Mouse (Mus musculus) cerebral cortex, adult 2 months (tissue): ENCODE results near the gene Timm10b.

Experiments used
- WGBS: fragments of 180-500 bp; shearing (Covaris S2); methylation state at CpG from one replicate; pipeline ENCODE4 v1.1.7; 2018; 5-methylcytosine and 5-hydroxymethylcytosine counted together

The Timm10b gene

GRCm38 (mm10) chr7:105640894-105641255 is 1.0 kb downstream of the Timm10b start:
- under 1% methylated on average over 18 of the region's 18 CpGs for WGBS

- WGBS: 37% methylated on average over 3 of the region's 3 CpGs
Measured at GRCm38 (mm10) chr7:105641936-105642335, 2.1 kb downstream of the Timm10b start.

- 2% methylated on average over 17 of the region's 17 CpGs for WGBS
Measured at GRCm38 (mm10) chr7:105650639-105651435, 11.0 kb downstream of the Timm10b start, which contains the start of gene Dnhd1. Dnhd1 (plus strand) TSS chr7:105650827.

GRCm38 (mm10) chr7:105685541-105686197 is 45.8 kb downstream of the Timm10b start:
- WGBS: 47% methylated on average over 13 of the region's 13 CpGs

GRCm38 (mm10) chr7:105690875-105691274 is 51.0 kb downstream of the Timm10b start:
- 63% methylated on average over 1 of the region's 1 CpGs for WGBS
